Mouse (Mus musculus): ENCODE measurements around the gene Mrpl32.

Gene Mrpl32

DNA sequence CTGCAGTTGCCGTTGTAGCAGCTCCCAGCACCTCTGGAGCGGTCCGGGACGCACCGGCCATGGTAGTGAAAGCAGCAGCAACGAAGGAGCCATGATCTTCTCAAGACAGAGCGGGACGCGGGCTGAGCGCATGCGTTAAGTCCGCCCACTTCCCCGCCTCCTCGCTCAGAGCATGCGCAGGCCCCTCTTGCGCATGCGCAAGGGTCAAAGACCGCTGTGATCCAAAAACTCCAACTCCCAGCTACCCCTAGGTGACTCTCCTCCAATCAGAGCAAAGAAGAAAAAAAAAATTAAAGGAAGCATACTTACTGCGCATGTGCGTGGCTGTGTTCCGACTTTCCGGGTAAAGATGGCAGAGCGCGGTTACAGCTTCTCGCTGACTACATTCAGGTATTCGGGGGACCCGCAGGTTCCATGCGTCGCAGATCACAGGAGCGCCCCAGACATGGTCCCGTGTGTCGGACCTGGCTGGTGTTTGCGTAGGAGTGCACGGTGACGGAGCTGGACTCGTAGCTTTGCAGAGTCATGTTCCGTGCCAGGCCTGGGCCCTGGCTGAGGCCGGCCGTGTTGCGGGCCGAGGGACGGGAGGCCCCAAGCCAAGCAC, at the start of gene Mrpl32, which contains the start of gene Psma2:
TSS of gene Mrpl32 (minus strand) at position 240 of the 604 bp plus-strand sequence.
TSS of gene Psma2 (plus strand) at position 315 of the 604 bp plus-strand sequence.
- DNase-seq, result peak; percentile 96 to 98

DNA sequence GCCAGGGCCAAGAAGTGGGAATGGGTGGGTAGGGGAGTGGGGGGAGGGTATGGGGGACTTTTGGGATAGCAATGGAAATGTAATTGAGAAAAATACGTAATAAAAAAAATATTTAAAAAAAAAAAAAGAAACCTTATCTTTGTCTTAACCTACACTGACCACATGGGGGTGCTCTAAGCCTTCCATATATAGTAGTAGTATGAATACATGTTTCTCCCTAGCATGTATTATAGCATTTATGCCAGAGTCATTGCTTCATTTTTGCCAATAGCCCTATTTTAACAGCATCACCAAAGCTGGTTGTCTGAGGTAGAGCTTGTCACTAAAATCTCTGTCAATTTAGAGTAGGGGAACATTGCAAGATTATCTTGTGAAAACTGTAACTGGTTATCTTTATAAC, 36.3 kb upstream of the Mrpl32 start:
- DNase-seq, result peak; percentile 12 to 17

DNA sequence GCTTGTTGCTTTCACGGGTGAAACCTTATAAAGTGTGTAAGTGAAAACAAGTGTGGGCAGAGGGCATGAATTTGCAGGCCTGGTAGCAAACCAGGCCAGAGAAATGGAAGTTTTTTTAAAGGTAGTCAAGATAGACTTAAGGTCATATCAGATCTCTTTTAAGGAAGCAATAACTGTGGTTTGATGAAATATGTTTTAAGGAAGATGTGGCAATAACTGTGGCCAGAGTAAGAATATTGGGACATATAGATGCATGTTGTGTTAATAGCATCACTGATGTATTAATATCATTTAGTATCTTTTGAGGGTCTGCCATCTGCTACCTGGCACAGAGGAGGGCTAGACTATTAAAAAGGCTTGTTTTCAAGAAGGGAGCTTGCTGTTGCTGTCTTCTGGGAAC, 27.0 kb upstream of the Mrpl32 start:
- DNase-seq, result no peak

DNA sequence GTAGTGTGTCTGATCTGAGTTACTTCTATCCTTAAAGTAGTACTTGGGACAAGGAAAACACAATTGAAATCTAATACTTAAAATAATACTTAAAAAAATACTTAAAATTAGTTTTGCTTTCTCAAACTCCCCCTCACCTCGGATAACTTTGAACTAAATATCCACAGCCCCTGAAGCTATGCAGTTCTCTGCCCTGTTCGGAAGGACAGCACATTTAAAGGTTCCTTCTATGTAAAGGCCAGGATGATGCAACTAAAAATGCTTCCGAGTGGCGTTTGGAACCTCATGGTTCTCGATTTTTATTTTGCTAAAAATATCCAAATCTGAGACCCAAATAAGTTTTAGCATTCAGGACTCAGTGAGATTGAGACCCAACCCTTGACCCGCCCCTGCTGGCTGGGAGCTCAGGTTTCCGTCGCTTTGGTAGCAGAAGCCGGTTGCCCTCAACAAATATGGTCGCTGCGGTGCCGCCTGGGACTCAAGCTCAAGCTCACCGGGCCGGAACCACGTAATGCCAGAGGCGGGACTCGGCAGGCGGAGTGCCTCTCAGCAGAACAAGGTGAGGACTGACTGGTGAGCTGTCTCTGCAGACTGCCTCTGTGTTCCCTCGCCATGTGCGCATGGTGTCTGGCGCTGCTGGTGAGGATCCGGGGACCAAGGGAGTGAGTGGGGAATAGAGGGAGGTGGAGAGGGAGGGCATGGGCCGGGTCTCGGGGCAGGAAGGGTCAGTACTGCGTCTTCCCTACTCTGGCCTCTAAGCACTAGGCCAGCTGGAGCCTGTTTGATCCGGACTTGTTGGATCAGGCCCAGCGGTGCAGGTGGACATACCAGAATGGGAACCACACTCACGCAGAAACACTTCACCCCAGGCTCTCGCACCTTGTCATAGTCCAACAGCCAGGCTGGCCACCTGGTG, 17.0 kb upstream of the Mrpl32 start, which contains the start of gene AW209491:
TSS of gene AW209491 (plus strand) at position 429 of the 916 bp plus-strand sequence.
- DNase-seq, result peak; percentile 95 to 97

- DNase-seq, result peak; percentile 75 to 79
Observed at GRCm38 (mm10) chr13:14618724-14619123, 5.8 kb upstream of the Mrpl32 start.

- no peak for DNase-seq
Observed at GRCm38 (mm10) chr13:14613553-14613952, 588 bp upstream of the Mrpl32 start.

DNA sequence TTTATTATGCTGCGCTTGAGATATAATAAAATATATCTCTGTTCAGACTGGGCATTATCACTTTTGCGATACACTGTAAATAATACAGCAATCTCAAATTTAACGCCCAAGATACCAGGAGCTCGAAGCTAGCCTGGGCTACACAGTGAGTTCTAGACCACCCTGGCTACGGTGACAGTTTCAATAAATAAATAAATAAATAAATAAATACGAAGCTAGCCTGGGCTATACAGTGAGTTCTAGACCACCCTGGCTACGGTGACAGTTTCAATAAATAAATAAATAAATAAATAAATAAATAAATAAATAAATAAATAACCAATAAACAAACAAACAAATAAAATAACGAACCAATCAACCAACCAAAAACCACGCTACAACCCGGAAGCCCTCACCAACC, 502 bp downstream of the Mrpl32 start:
- DNase-seq, result no peak

DNA sequence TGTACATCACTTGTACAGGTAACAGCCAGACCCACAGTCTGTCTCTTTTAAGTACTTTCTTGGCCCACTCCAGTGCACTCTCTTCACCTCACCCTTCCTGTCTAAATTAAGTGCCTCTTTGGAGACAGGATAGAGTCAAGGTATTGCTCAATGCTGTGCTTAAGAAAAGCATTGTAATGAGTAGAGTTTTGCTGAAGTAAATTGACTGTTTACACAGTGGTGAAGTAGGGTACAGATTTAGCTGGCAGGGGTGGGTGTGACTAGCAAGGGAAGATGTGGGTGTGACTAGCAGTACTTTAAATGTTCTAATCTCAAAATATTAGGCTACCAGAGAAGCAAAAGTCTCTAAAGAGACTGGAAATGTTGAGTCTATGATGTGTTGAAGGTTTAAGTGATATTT, 5.3 kb downstream of the Mrpl32 start:
- no peak for DNase-seq

DNA sequence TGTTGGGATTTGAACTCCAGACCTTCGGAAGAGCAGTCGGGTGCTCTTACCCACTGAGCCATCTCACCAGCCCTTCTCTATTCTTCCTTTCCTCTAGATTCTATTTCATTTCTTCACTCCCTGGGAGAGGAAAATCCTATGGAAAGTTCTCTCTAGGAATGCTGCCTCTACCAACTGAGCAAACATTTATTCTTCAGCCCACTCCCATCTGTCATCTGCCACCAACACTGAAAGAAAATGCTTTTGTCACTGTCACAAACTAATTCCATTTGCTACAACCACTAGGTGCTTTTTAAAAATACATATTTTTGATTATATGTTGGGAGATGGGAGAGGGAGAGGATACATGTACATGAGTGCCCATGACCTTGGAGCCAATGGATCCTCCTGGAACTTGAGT, 10.2 kb downstream of the Mrpl32 start:
- DNase-seq, result no peak

DNA sequence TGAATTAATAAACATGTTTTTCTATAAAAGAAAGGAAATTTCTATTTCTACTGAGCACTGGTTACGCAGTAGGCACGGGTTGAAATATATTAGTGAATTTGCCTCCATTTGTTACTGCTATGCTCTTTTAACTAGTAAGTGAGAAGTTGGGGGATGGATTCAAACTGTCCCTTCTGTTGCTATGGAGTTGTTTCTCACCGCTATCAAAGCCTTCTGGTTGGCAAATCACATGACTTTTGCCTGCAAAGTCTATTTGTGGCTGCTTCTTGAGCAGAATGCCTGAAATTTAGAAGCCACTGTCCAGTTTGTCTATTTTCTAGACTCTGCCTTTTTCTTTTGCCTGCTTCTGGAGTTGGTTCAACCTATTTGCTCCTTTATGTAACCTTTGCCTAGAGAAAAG, 32.6 kb downstream of the Mrpl32 start:
- DNase-seq, result no peak

GRCm38 (mm10) chr13:14574128-14574527, 38.8 kb downstream of the Mrpl32 start:
- no peak for DNase-seq

- DNase-seq, result no peak
Observed at GRCm38 (mm10) chr13:14561336-14561735, 51.6 kb downstream of the Mrpl32 start.

All from kidney, postnatal 4 days (tissue).